Mouse (Mus musculus) Muller cell, postnatal 12 days (primary cell): ENCODE data around the gene Gkn2.
A peak's percentile ranks its signal among the peaks of the same experiment; 100 is the strongest.

Experiments
- DNase-seq: peaks from one replicate; pipeline ENCODE4 v3.0.0-alpha.2; 2015; ENCODE audit errors: inconsistent ontology term

Gkn2 gene

GRCm38 (mm10) chr6:87373057-87373456 is at the start of gene Gkn2:
Gene Gkn2, plus strand, starts transcription at chr6:87373357.
- no peak for DNase-seq

GRCm38 (mm10) chr6:87323381-87323780 is 49.8 kb upstream of the Gkn2 start:
- DNase-seq: no peak

GRCm38 (mm10) chr6:87326932-87327331 is 46.2 kb upstream of the Gkn2 start:
- DNase-seq: no peak

- no peak for DNase-seq
Observed at GRCm38 (mm10) chr6:87328265-87329173, 44.6 kb upstream of the Gkn2 start.

GRCm38 (mm10) chr6:87332380-87332779 is 40.8 kb upstream of the Gkn2 start:
- DNase-seq: no peak

- DNase-seq: peak; percentile 73
Observed at GRCm38 (mm10) chr6:87334361-87335090, 38.6 kb upstream of the Gkn2 start.

- peak; percentile 78 for DNase-seq
Observed at GRCm38 (mm10) chr6:87335091-87335934, 37.8 kb upstream of the Gkn2 start, which contains the start of gene Antxr1. Gene Antxr1, minus strand, starts transcription at chr6:87335821.

- no peak for DNase-seq
Observed at GRCm38 (mm10) chr6:87335935-87336295, 37.2 kb upstream of the Gkn2 start.

GRCm38 (mm10) chr6:87350829-87351228 is 22.3 kb upstream of the Gkn2 start, which contains the start of gene Gkn1:
Gene Gkn1, minus strand, starts transcription at chr6:87350942.
- DNase-seq: no peak

- DNase-seq: peak; percentile 37
Observed at GRCm38 (mm10) chr6:87354441-87354840, 18.7 kb upstream of the Gkn2 start.

- no peak for DNase-seq
Observed at GRCm38 (mm10) chr6:87369223-87369622, 3.9 kb upstream of the Gkn2 start.

- peak; percentile 22 for DNase-seq
Observed at GRCm38 (mm10) chr6:87383926-87384691, 11.0 kb downstream of the Gkn2 start.

- no peak for DNase-seq
Observed at GRCm38 (mm10) chr6:87384761-87385160, 11.6 kb downstream of the Gkn2 start.

GRCm38 (mm10) chr6:87386203-87386602 is 13.0 kb downstream of the Gkn2 start:
- peak; percentile 66 for DNase-seq

- no peak for DNase-seq
Observed at GRCm38 (mm10) chr6:87386681-87387080, 13.5 kb downstream of the Gkn2 start.

- DNase-seq: no peak
Observed at GRCm38 (mm10) chr6:87388877-87389276, 15.7 kb downstream of the Gkn2 start, which contains the start of gene Gkn3. Gene Gkn3, minus strand, starts transcription at chr6:87388935.

- DNase-seq: no peak
Observed at GRCm38 (mm10) chr6:87389455-87389989, 16.4 kb downstream of the Gkn2 start.

- DNase-seq: peak; percentile 40
Observed at GRCm38 (mm10) chr6:87393466-87394205, 20.5 kb downstream of the Gkn2 start.

GRCm38 (mm10) chr6:87394783-87395182 is 21.6 kb downstream of the Gkn2 start:
- no peak for DNase-seq

GRCm38 (mm10) chr6:87399137-87399536 is 26.0 kb downstream of the Gkn2 start:
- DNase-seq: peak; percentile 64
